Mouse (Mus musculus) kidney, adult 2 months (tissue): ENCODE measurements at regions not wholly inside any gene's neighbourhood (a gene's known extent, or its start where the extent isn't known, plus 50 kb on each side); places are given as distances from the start of the nearest gene placed in this dataset.

Experiments used
- DNase-seq: peaks from one replicate; pipeline ENCODE4 v3.0.0; 2021
- H3K27ac ChIP-seq: fragments of 200-500 bp; 2 replicates; pipeline ENCODE4 v1.5.1; 2012; ENCODE audit warnings: low read depth, low read length, control low read depth, inconsistent platforms; ENCODE audit not compliant: insufficient read depth
- H3K27me3 ChIP-seq: fragments of 200-500 bp; replicated peaks from 2 replicates; pipeline ENCODE4 v1.6.1; 2012; ENCODE audit warnings: mild to moderate bottlenecking, moderate library complexity, low read length, inconsistent platforms; ENCODE audit not compliant: control insufficient read depth, insufficient read depth
- H3K36me3 ChIP-seq: fragments of 200-500 bp; 2 replicates; pipeline ENCODE4 v1.6.1; 2012; ENCODE audit warnings: mild to moderate bottlenecking, moderate library complexity, low read length, inconsistent platforms; ENCODE audit not compliant: control insufficient read depth, insufficient read depth
- H3K4me1 ChIP-seq: fragments of 200-500 bp; 2 replicates; pipeline ENCODE4 v1.6.1; 2011; ENCODE audit warnings: low read length; ENCODE audit not compliant: control insufficient read depth, insufficient read depth
- H3K4me3 ChIP-seq: fragments of 200-500 bp; 2 replicates; pipeline ENCODE4 v1.5.1; 2011; ENCODE audit warnings: mild to moderate bottlenecking, low read depth, low read length, control low read depth; ENCODE audit not compliant: insufficient read depth
- CTCF ChIP-seq: fragments of 200-500 bp; conservative IDR thresholded peaks from 2 replicates; pipeline ENCODE4 v1.5.1; 2011; ENCODE audit warnings: low read depth, mild to moderate bottlenecking, control low read depth, low read length, moderate library complexity, mixed read lengths; ENCODE audit not compliant: insufficient read depth, insufficient read length
- POLR2A ChIP-seq: fragments of 200-500 bp; IDR thresholded peaks from one replicate; pipeline ENCODE4 v1.6.1; 2011; ENCODE audit warnings: low read depth, low read length, control low read depth
- WGBS: fragments of 180-500 bp; shearing (Covaris S2); methylation state at CpG from one replicate; pipeline ENCODE4 v1.1.7; 2018; 5-methylcytosine and 5-hydroxymethylcytosine counted together

GRCm38 (mm10) chr17:4636796-4637353, 357.3 kb upstream of the Arid1b start:
- H3K27ac ChIP-seq = no peak overlapping the region
- H3K4me3 ChIP-seq = no peak overlapping the region
- WGBS = 69% methylated on average over 5 of the region's 5 CpGs
- no peaks in the 10 kb centered on the region for H3K27me3 ChIP-seq
- H3K4me1 ChIP-seq = peaks cover 6% of the 10 kb centered on the region; the same call in 1 of the 2 replicates
- TF ChIP-seq POLR2A (no peak), CTCF (no peak)
- no peaks in the 10 kb centered on the region for H3K36me3 ChIP-seq
- no peak for DNase-seq

- DNase-seq = peak; percentile 67
- no peak overlapping the region for H3K27ac ChIP-seq
- 76% methylated on average over 4 of the region's 4 CpGs for WGBS
- H3K27me3 ChIP-seq = no peaks in the 10 kb centered on the region
- no peak overlapping the region for H3K4me3 ChIP-seq
- no peak for TF ChIP-seq CTCF
- TF ChIP-seq POLR2A = no peak
- H3K4me1 ChIP-seq = no peaks in the 10 kb centered on the region
- H3K36me3 ChIP-seq = no peaks in the 10 kb centered on the region
These were observed 354.6 kb upstream of the Arid1b start for GRCm38 (mm10) chr17:4639531-4639930.

GRCm38 (mm10) chr17:4640555-4640954, 353.6 kb upstream of the Arid1b start:
- H3K4me3 ChIP-seq = no peak overlapping the region
- TF ChIP-seq CTCF = no peak
- TF ChIP-seq POLR2A = no peak
- no peaks in the 10 kb centered on the region for H3K36me3 ChIP-seq
- H3K27me3 ChIP-seq = no peaks in the 10 kb centered on the region
- H3K27ac ChIP-seq = no peak overlapping the region
- DNase-seq = peak; percentile 47
- WGBS = 53% methylated on average over 7 of the region's 7 CpGs
- no peaks in the 10 kb centered on the region for H3K4me1 ChIP-seq

- 73% methylated on average over 4 of the region's 4 CpGs for WGBS
- H3K36me3 ChIP-seq = no peaks in the 10 kb centered on the region
- no peak for DNase-seq
- no peak overlapping the region for H3K27ac ChIP-seq
- H3K4me1 ChIP-seq = no peaks in the 10 kb centered on the region
- H3K27me3 ChIP-seq = no peaks in the 10 kb centered on the region
- TF ChIP-seq POLR2A (no peak), CTCF (no peak)
- no peak overlapping the region for H3K4me3 ChIP-seq
These were observed 353.0 kb upstream of the Arid1b start for GRCm38 (mm10) chr17:4641166-4641565.

GRCm38 (mm10) chr17:4642046-4642445, 352.1 kb upstream of the Arid1b start:
- Histone ChIP-seq H3K4me1 (no peaks in the 10 kb centered on the region), H3K27me3 (no peaks in the 10 kb centered on the region), H3K36me3 (no peaks in the 10 kb centered on the region), H3K27ac (no peak overlapping the region), H3K4me3 (no peak overlapping the region)
- DNase-seq = no peak
- no peak for TF ChIP-seq POLR2A
- no peak for TF ChIP-seq CTCF
- 92% methylated on average over 1 of the region's 1 CpGs for WGBS

- TF ChIP-seq POLR2A = no peak
- no peak for TF ChIP-seq CTCF
- Histone ChIP-seq H3K36me3 (no peaks in the 10 kb centered on the region), H3K27me3 (no peaks in the 10 kb centered on the region), H3K4me1 (no peaks in the 10 kb centered on the region), H3K27ac (no peak overlapping the region), H3K4me3 (no peak overlapping the region)
- DNase-seq = no peak
- WGBS = 89% methylated on average over 6 of the region's 6 CpGs
These were observed 350.8 kb upstream of the Arid1b start for GRCm38 (mm10) chr17:4643343-4643742.

- no peaks in the 10 kb centered on the region for H3K36me3 ChIP-seq
- H3K27ac ChIP-seq = peak overlapping the region; percentile 18; the same call in 1 of the 2 replicates
- 46% methylated on average over 4 of the region's 4 CpGs for WGBS
- TF ChIP-seq CTCF = no peak
- TF ChIP-seq POLR2A = no peak
- DNase-seq = peak; percentile 69
- H3K27me3 ChIP-seq = no peaks in the 10 kb centered on the region
- no peaks in the 10 kb centered on the region; the same call in 1 of the 2 replicates for H3K4me1 ChIP-seq
- H3K4me3 ChIP-seq = no peak overlapping the region
These were observed 345.5 kb upstream of the Arid1b start for GRCm38 (mm10) chr17:4648603-4649002.

GRCm38 (mm10) chr17:4654221-4654620, 339.9 kb upstream of the Arid1b start:
- Histone ChIP-seq H3K4me1 (no peaks in the 10 kb centered on the region), H3K36me3 (no peaks in the 10 kb centered on the region), H3K27ac (no peak overlapping the region), H3K27me3 (no peaks in the 10 kb centered on the region), H3K4me3 (no peak overlapping the region)
- TF ChIP-seq CTCF = no peak
- no peak for TF ChIP-seq POLR2A
- 61% methylated on average over 3 of the region's 3 CpGs for WGBS
- DNase-seq = no peak
